Mouse (Mus musculus) kidney, postnatal 0 days (tissue): ENCODE measurements around the gene Cog5. TPM values are rescaled to one million over a fixed set of nuclear protein-coding genes. Genes with fewer than 3 reads are reported as not detected.

Source experiments
- ATAC-seq: fragments of 200-750 bp; cut with Nextera tagmentation; replicated peaks from 2 replicates; pipeline ENCODE4 v1.8.0; 2017; ENCODE audit warnings: low read depth, moderate number of reproducible peaks, moderate TSS enrichment, moderate library complexity; ENCODE audit not compliant: low FRiP score
- DNase-seq: peaks from one replicate; pipeline ENCODE4 v3.0.0-alpha.2; 2016; ENCODE audit warnings: low spot score
- H3K27ac ChIP-seq: fragments of 300-500 bp; sonication (generic); 2 replicates; pipeline ENCODE4 v1.5.1; 2014; ENCODE audit warnings: mild to moderate bottlenecking
- H3K27me3 ChIP-seq: fragments of 300-500 bp; sonication (generic); 2 replicates; pipeline ENCODE4 v1.6.1; 2014; ENCODE audit warnings: low read length, mixed read lengths; ENCODE audit not compliant: insufficient read depth
- H3K36me3 ChIP-seq: fragments of 300-500 bp; sonication (generic); 2 replicates; pipeline ENCODE4 v1.6.1; 2014; ENCODE audit warnings: low read length, mixed read lengths; ENCODE audit not compliant: insufficient read depth
- H3K4me1 ChIP-seq: fragments of 300-500 bp; sonication (generic); replicated peaks from 2 replicates; pipeline ENCODE4 v1.6.1; 2014; ENCODE audit warnings: antibody characterized with exemption, low read length, mixed read lengths; ENCODE audit not compliant: insufficient read depth
- H3K4me2 ChIP-seq: fragments of 300-500 bp; sonication (generic); 2 replicates; pipeline ENCODE4 v1.6.1; 2014; ENCODE audit warnings: mild to moderate bottlenecking, low read length, moderate library complexity, mixed read lengths
- H3K4me3 ChIP-seq: fragments of 300-500 bp; sonication (generic); replicated peaks from 2 replicates; pipeline ENCODE4 v1.5.1; 2014; ENCODE audit warnings: low read depth, low read length
- H3K9ac ChIP-seq: fragments of 300-500 bp; sonication (generic); 2 replicates; pipeline ENCODE4 v1.6.1; 2014; ENCODE audit warnings: low read depth, low read length
- H3K9me3 ChIP-seq: fragments of 300-500 bp; sonication (generic); replicated peaks from 2 replicates; pipeline ENCODE4 v1.6.1; 2016; ENCODE audit warnings: low read length, inconsistent platforms, mixed read lengths
- CTCF ChIP-seq: IDR thresholded peaks from 2 replicates; pipeline ENCODE4 v1.5.1; 2016; ENCODE audit warnings: antibody characterized with exemption, low read depth, mild to moderate bottlenecking, moderate library complexity
- WGBS: fragments of 180-500 bp; shearing (Covaris S2); extraction: QIAGEN DNeasy Blood & Tissue Kit; methylation state at CpG from one replicate; pipeline ENCODE4 v1.1.7; 2014; 5-methylcytosine and 5-hydroxymethylcytosine counted together
- polyA plus RNA-seq: library from polyadenylated mRNA; unstranded; fragments of >200 nt; fragmentation: Nextera tagmentation; extraction: Ambion mirVana; gene quantifications from 2 replicates; pipeline ENCODE4 v1.2.1, GENCODE M21; 2015

Gene Cog5
- polyA plus RNA-seq, 1 experiment from 2014 or later, result 22.9 TPM

GRCm38 (mm10) chr12:31890685-31891084 is 236.0 kb downstream of the Cog5 start:
- DNase-seq (no peak), ATAC-seq (no peak)
- H3K9me3 ChIP-seq, result no peaks in the 10 kb centered on the region; the same call in 1 of the 2 replicates
- H3K36me3 ChIP-seq, result peaks cover 4% of the 10 kb centered on the region; the same call in 1 of the 2 replicates
- H3K4me2 ChIP-seq, result no peak overlapping the region
- no peak overlapping the region for H3K9ac ChIP-seq
- no peak for TF ChIP-seq CTCF
- H3K4me3 ChIP-seq, result no peak overlapping the region
- no peak overlapping the region for H3K27ac ChIP-seq
- 70% methylated on average over 6 of the region's 6 CpGs for WGBS
- no peaks in the 10 kb centered on the region for H3K4me1 ChIP-seq
- no peaks in the 10 kb centered on the region for H3K27me3 ChIP-seq

- no peak overlapping the region for H3K4me2 ChIP-seq
- H3K27ac ChIP-seq, result no peak overlapping the region
- ATAC-seq (no peak), DNase-seq (no peak)
- no peak for TF ChIP-seq CTCF
- H3K27me3 ChIP-seq, result no peaks in the 10 kb centered on the region
- H3K9me3 ChIP-seq, result no peaks in the 10 kb centered on the region; the same call in 1 of the 2 replicates
- H3K36me3 ChIP-seq, result no peaks in the 10 kb centered on the region
- no peak overlapping the region for H3K9ac ChIP-seq
- H3K4me3 ChIP-seq, result no peak overlapping the region
- no peaks in the 10 kb centered on the region for H3K4me1 ChIP-seq
Measured at GRCm38 (mm10) chr12:31892079-31892478, 237.4 kb downstream of the Cog5 start.

- no peak for TF ChIP-seq CTCF
- H3K36me3 ChIP-seq, result no peaks in the 10 kb centered on the region
- H3K27me3 ChIP-seq, result no peaks in the 10 kb centered on the region
- no peak overlapping the region for H3K4me2 ChIP-seq
- no peak overlapping the region for H3K9ac ChIP-seq
- no peaks in the 10 kb centered on the region for H3K9me3 ChIP-seq
- ATAC-seq (no peak), DNase-seq (no peak)
- H3K4me3 ChIP-seq, result no peak overlapping the region
- 91% methylated on average over 7 of the region's 7 CpGs for WGBS
- no peaks in the 10 kb centered on the region for H3K4me1 ChIP-seq
- no peak overlapping the region for H3K27ac ChIP-seq
Measured at GRCm38 (mm10) chr12:31892771-31893170, 238.1 kb downstream of the Cog5 start.

- DNase-seq (no peak), ATAC-seq (no peak)
- 59% methylated on average over 8 of the region's 8 CpGs for WGBS
- Histone ChIP-seq H3K9me3 (no peaks in the 10 kb centered on the region), H3K4me1 (no peaks in the 10 kb centered on the region), H3K4me3 (no peak overlapping the region), H3K36me3 (no peaks in the 10 kb centered on the region), H3K27ac (no peak overlapping the region), H3K9ac (no peak overlapping the region), H3K27me3 (no peaks in the 10 kb centered on the region), H3K4me2 (no peak overlapping the region)
- TF ChIP-seq CTCF, result no peak
Measured at GRCm38 (mm10) chr12:31895095-31895734, 240.5 kb downstream of the Cog5 start.

GRCm38 (mm10) chr12:31895888-31896287 is 241.2 kb downstream of the Cog5 start:
- Histone ChIP-seq H3K27ac (no peak overlapping the region), H3K4me3 (no peak overlapping the region), H3K4me1 (no peaks in the 10 kb centered on the region), H3K36me3 (no peaks in the 10 kb centered on the region), H3K9me3 (no peaks in the 10 kb centered on the region), H3K27me3 (no peaks in the 10 kb centered on the region), H3K9ac (no peak overlapping the region), H3K4me2 (no peak overlapping the region)
- ATAC-seq, result no peak
- DNase-seq, result peak; percentile 35
- WGBS, result 29% methylated on average over 2 of the region's 2 CpGs
- TF ChIP-seq CTCF, result no peak

GRCm38 (mm10) chr12:31896295-31896694 is 241.6 kb downstream of the Cog5 start:
- DNase-seq (no peak), ATAC-seq (no peak)
- Histone ChIP-seq H3K9me3 (no peaks in the 10 kb centered on the region), H3K4me1 (no peaks in the 10 kb centered on the region), H3K4me3 (no peak overlapping the region), H3K9ac (no peak overlapping the region), H3K4me2 (no peak overlapping the region), H3K27ac (no peak overlapping the region), H3K36me3 (no peaks in the 10 kb centered on the region), H3K27me3 (no peaks in the 10 kb centered on the region)
- 44% methylated on average over 5 of the region's 5 CpGs for WGBS
- no peak for TF ChIP-seq CTCF

- no peak overlapping the region for H3K9ac ChIP-seq
- no peak overlapping the region for H3K4me2 ChIP-seq
- H3K9me3 ChIP-seq, result no peaks in the 10 kb centered on the region
- 58% methylated on average over 8 of the region's 8 CpGs for WGBS
- H3K27me3 ChIP-seq, result no peaks in the 10 kb centered on the region
- no peak overlapping the region for H3K27ac ChIP-seq
- DNase-seq (peak; percentile 11), ATAC-seq (no peak)
- no peaks in the 10 kb centered on the region for H3K36me3 ChIP-seq
- TF ChIP-seq CTCF, result peak; percentile 35; the same call in 1 of the 2 replicates
- H3K4me1 ChIP-seq, result no peaks in the 10 kb centered on the region
- H3K4me3 ChIP-seq, result no peak overlapping the region
Measured at GRCm38 (mm10) chr12:31896986-31897385, 242.3 kb downstream of the Cog5 start.
